Mouse (Mus musculus) heart, embryonic 15.5 days (tissue): ENCODE data around the gene Gpm6b. TPM values are rescaled to one million over a fixed set of nuclear protein-coding genes. Genes with fewer than 3 reads are reported as not detected.

Source experiments
- ATAC-seq: fragments of 200-750 bp; cut with Nextera tagmentation; replicated peaks from 2 replicates; pipeline ENCODE4 v1.8.0; 2017; ENCODE audit warnings: low read depth, moderate TSS enrichment; ENCODE audit not compliant: insufficient number of reproducible peaks, insufficient read depth, low FRiP score
- H3K27ac ChIP-seq: fragments of 300-500 bp; sonication (generic); 2 replicates; pipeline ENCODE4 v1.5.1; 2015; ENCODE audit warnings: mild to moderate bottlenecking, inconsistent platforms
- H3K27me3 ChIP-seq: fragments of 300-500 bp; sonication (generic); 2 replicates; pipeline ENCODE4 v1.6.1; 2015; ENCODE audit warnings: inconsistent platforms
- H3K36me3 ChIP-seq: fragments of 300-500 bp; sonication (generic); 2 replicates; pipeline ENCODE4 v1.6.1; 2015; ENCODE audit warnings: mild to moderate bottlenecking, inconsistent platforms
- H3K4me1 ChIP-seq: fragments of 300-500 bp; sonication (generic); replicated peaks from 2 replicates; pipeline ENCODE4 v1.6.1; 2015; ENCODE audit warnings: inconsistent platforms
- H3K4me2 ChIP-seq: fragments of 300-500 bp; sonication (generic); 2 replicates; pipeline ENCODE4 v1.6.1; 2015; ENCODE audit warnings: inconsistent platforms, mild to moderate bottlenecking, moderate library complexity
- H3K4me3 ChIP-seq: fragments of 300-500 bp; sonication (generic); 2 replicates; pipeline ENCODE4 v1.5.1; 2015; ENCODE audit warnings: mild to moderate bottlenecking, inconsistent platforms
- H3K9ac ChIP-seq: fragments of 300-500 bp; sonication (generic); 2 replicates; pipeline ENCODE4 v1.6.1; 2015; ENCODE audit warnings: mild to moderate bottlenecking, inconsistent platforms
- H3K9me3 ChIP-seq: fragments of 300-500 bp; sonication (generic); replicated peaks from 2 replicates; pipeline ENCODE4 v1.6.1; 2016; ENCODE audit warnings: inconsistent platforms
- WGBS: fragments of 180-500 bp; shearing (Covaris S2); methylation state at CpG from one replicate; pipeline ENCODE4 v1.1.7; 2015; ENCODE audit warnings: mixed read lengths; 5-methylcytosine and 5-hydroxymethylcytosine counted together
- polyA plus RNA-seq: library from polyadenylated mRNA; unstranded; fragments of >200 nt; fragmentation: Nextera tagmentation; extraction: Ambion mirVana; gene quantifications from 2 replicates; pipeline ENCODE4 v1.2.1, GENCODE M21; 2015

The Gpm6b gene
- polyA plus RNA-seq, 1 experiment from 2014 or later: 6.9 TPM

DNA sequence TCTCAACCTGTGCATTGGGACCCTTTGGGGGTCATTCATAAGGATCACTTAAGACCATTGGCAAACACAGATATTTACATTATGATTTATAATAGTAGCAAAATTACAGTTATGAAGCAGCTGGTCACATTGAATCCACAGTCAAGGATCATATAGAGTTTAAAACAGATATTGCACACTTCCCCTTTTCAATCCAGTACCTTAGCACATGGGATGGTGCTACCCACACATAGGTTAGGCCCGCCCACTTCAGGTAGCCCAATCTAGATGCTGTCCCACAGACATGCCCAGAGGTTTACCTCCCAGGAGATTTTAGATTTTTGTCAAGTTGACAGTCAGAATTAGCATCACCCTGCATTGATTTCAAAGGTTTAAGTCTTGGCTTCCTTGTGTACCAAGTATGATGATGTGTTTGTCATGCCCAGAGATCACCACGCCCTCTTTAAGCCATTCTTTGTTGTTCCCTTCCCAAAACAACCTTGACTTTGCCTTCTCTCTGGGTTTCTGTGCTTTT is 121.3 kb downstream of the Gpm6b start:
- Histone ChIP-seq H3K36me3 (no peaks in the 10 kb centered on the region), H3K4me2 (no peak overlapping the region), H3K9ac (no peak overlapping the region), H3K4me3 (no peak overlapping the region), H3K27me3 (no peaks in the 10 kb centered on the region), H3K27ac (no peak overlapping the region), H3K9me3 (no peaks in the 10 kb centered on the region), H3K4me1 (no peaks in the 10 kb centered on the region)
- WGBS: 75% methylated on average over 2 of the region's 2 CpGs
- ATAC-seq: no peak

DNA sequence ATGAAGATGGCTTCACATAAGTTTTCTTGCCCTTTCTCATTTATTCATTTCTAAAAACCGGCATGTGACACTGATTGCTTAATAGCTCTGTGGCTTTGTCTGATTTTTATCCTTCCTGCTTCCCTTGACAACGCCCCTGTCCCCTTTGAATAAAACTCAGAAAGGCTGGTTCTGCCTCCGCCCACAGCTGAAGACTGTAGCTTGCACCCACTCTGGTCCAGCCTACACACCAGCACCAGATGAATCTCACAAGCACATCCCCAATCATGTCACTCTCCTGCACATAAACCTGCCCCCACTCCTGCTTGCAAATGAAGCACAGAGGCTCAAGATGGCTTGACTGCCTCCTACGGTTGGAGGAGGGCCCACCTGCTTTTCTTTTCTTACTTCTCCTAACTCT is 121.7 kb downstream of the Gpm6b start:
- Histone ChIP-seq H3K9me3 (no peaks in the 10 kb centered on the region), H3K27ac (no peak overlapping the region), H3K9ac (no peak overlapping the region), H3K36me3 (no peaks in the 10 kb centered on the region), H3K4me3 (no peak overlapping the region), H3K4me2 (no peak overlapping the region), H3K27me3 (no peaks in the 10 kb centered on the region), H3K4me1 (no peaks in the 10 kb centered on the region)
- ATAC-seq: no peak
- WGBS: 67% methylated on average over 4 of the region's 4 CpGs

DNA sequence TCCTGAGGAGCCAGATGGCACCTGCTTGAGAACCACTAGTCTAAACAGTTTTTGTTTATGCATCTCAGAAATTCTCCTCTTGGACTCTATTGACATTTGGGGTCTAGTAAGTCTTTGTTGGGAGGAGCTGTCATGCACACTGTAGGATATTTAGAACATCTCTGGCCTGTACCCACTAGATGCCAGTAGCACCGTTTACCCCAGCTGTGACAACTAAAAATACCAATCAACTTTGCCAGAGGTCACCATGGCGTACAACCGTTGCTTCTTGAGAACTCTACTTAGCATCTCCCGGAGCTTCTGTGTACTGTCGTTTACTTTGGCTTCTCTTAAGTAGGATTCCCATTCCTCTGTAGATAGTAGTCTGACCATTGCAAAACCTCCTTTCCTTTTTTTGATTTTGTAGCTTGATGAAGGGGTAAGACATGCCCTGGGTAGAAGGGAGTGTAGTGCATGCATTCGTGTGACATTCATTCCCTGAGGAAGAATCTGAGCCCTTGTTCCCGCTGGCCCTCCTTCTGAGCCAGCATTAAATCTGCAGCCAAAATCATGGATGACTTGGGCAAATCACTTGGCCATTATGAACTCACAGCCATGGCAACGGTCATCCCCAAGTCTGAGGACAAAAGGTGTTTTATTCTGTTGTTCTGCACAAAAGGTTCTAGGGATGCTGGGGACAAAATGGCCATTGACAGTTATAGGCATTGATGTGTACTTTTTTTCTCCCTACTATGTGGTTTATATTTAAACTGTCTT is 126.9 kb downstream of the Gpm6b start:
- Histone ChIP-seq H3K9ac (no peak overlapping the region), H3K4me1 (no peaks in the 10 kb centered on the region), H3K36me3 (no peaks in the 10 kb centered on the region), H3K9me3 (no peaks in the 10 kb centered on the region), H3K4me2 (no peak overlapping the region), H3K27me3 (no peaks in the 10 kb centered on the region), H3K27ac (no peak overlapping the region), H3K4me3 (no peak overlapping the region)
- WGBS: 69% methylated on average over 8 of the region's 8 CpGs
- no peak for ATAC-seq

DNA sequence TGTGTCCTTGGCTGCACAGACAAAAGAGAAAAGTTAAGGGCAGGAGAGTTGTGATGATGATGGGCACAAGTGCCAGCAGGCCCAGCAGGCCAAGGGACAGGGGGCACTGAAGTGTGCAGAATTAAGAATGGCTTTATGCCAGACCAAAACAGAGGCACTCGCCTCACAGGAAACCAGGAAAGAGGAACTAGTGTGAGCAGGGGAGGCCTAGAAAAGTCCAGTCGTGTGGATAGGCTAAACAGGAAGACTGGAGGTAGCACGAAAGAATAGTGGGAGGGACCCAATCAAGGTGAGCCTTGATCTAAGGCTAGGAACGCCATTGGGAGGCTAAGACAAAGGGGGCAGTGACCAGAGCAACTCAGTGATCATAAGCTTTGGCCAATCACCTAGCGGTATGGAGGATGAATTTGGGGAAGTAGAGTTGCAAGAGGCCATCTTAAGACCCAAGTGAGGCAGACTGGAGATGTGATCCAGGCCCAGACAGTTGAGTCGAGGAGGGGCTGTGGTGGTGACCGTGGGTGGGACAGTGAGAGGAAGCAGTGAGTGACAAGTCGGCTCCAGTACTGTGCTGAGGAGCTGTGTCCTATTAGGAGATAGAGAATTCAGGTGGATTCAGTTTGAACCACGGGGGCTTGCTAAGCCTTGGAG is 138.1 kb downstream of the Gpm6b start:
- H3K4me3 ChIP-seq: no peak overlapping the region
- no peaks in the 10 kb centered on the region for H3K36me3 ChIP-seq
- no peak overlapping the region for H3K4me2 ChIP-seq
- 67% methylated on average over 9 of the region's 9 CpGs for WGBS
- no peaks in the 10 kb centered on the region for H3K4me1 ChIP-seq
- ATAC-seq: no peak
- no peak overlapping the region for H3K9ac ChIP-seq
- no peak overlapping the region for H3K27ac ChIP-seq
- no peaks in the 10 kb centered on the region for H3K27me3 ChIP-seq
- no peaks in the 10 kb centered on the region for H3K9me3 ChIP-seq

DNA sequence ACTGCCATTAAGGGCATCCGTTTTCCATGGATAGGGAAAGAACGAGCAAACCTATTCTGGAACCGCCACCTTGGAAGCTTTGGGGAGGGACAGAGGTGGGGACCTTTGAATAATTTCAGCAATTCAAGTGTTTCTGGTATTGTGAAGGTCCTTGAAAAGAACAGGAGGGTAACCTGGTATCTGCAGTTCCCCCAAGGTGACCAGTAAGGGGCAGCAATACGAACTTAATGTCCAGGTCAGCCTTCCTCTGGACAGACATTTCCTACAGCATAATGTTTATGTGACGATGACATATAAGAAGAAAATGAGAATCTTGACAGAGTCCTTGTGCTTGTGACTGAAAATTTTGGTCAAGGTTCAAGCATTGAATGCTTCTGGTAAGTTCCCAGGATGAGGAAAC is 139.9 kb downstream of the Gpm6b start:
- 81% methylated on average over 5 of the region's 5 CpGs for WGBS
- Histone ChIP-seq H3K4me3 (no peak overlapping the region), H3K9ac (no peak overlapping the region), H3K9me3 (no peaks in the 10 kb centered on the region), H3K36me3 (no peaks in the 10 kb centered on the region), H3K4me1 (no peaks in the 10 kb centered on the region), H3K27ac (no peak overlapping the region), H3K4me2 (no peak overlapping the region), H3K27me3 (no peaks in the 10 kb centered on the region)
- no peak for ATAC-seq

DNA sequence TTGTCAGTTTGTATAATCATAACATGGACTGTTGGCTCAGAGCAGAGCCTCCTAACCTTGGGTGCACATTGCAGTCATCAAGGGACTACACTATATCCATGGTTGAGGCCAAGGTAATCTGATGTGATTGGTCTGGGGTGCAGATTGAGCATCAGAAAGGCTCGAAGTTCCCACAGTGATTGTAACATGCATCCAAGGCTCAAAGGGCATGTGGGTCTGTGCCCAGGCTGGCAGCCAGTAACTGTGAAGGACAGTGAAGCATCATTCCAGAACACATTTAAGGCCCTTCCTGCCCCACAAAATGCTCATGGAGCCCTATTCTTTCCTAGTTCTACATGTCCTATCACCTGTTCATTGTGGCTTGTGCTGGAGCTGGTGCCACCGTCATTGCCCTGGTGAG is 144.9 kb downstream of the Gpm6b start:
- 81% methylated on average over 2 of the region's 2 CpGs for WGBS

DNA sequence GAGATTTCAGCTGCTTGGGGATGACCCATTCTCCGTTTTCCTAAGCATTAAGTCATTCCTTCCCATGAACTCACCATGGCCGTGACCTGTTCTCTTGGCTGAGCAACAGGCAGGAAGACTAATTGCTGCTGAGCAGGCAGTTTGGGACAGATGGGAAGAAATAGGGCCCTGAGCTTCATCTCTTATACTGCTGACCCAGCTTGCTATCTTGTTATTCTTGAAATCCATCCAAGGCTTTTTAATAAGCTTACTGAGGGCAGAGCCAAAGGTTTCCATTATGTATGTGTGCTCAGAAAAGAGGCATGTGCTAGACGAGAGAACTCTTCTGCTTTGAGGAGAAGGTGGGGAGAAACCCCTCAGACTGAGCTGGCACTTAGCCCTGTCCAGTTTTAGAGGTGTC is 146.2 kb downstream of the Gpm6b start:
- Histone ChIP-seq H3K9ac (no peak overlapping the region), H3K4me2 (no peak overlapping the region), H3K4me3 (no peak overlapping the region), H3K36me3 (no peaks in the 10 kb centered on the region), H3K27me3 (no peaks in the 10 kb centered on the region), H3K4me1 (no peaks in the 10 kb centered on the region), H3K9me3 (no peaks in the 10 kb centered on the region), H3K27ac (no peak overlapping the region)
- ATAC-seq: no peak; the same call in 1 of the 2 replicates
- WGBS: 41% methylated on average over 3 of the region's 3 CpGs

More for the DNA sequence above, 144.9 kb downstream of the Gpm6b start:
- Histone ChIP-seq H3K4me1 (no peaks in the 10 kb centered on the region), H3K9me3 (no peaks in the 10 kb centered on the region), H3K4me2 (no peak overlapping the region), H3K27ac (no peak overlapping the region), H3K36me3 (no peaks in the 10 kb centered on the region), H3K27me3 (no peaks in the 10 kb centered on the region), H3K9ac (no peak overlapping the region), H3K4me3 (no peak overlapping the region)
- ATAC-seq: no peak

DNA sequence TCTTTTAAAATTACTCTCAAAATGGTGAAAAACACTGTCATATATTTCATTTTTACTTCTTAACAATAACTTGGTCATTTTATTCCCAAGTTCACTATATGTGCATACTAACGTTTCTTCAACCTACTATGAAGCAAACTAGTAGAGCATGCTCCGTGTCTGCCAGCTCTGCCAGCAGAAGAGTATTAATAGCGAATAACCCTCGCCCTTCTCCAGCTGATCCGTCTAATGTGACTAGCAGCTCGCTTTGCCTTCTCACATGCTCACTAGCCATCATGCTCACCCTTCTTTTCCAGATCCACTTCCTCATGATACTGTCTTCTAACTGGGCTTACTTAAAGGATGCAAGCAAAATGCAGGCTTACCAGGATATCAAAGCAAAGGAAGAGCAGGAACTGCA is 147.9 kb downstream of the Gpm6b start:
- 76% methylated on average over 6 of the region's 6 CpGs for WGBS
- H3K4me3 ChIP-seq: no peak overlapping the region
- no peaks in the 10 kb centered on the region for H3K36me3 ChIP-seq
- ATAC-seq: no peak
- no peaks in the 10 kb centered on the region for H3K4me1 ChIP-seq
- no peak overlapping the region for H3K9ac ChIP-seq
- H3K27ac ChIP-seq: no peak overlapping the region
- no peaks in the 10 kb centered on the region for H3K9me3 ChIP-seq
- no peak overlapping the region for H3K4me2 ChIP-seq
- no peaks in the 10 kb centered on the region for H3K27me3 ChIP-seq

DNA sequence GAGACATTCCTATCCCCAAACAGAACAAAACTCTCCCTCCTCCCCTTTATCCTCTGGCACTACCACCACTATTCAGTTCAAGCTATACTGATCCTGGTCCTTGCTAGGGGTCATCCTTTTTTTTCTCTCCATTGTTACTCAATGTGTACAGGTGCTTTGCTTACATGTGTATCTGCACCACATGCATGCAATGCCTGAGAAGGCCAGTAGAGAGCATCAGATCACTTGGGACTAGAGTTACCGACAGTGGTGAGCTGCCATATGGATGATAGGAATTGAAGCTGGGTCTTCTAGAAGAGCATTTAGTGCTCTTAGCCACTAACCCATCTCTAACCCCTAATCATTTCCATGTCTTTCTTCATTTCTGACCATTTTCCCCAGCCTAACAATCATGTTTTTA is 155.0 kb downstream of the Gpm6b start:
- Histone ChIP-seq H3K27me3 (no peaks in the 10 kb centered on the region), H3K4me3 (no peak overlapping the region), H3K4me1 (no peaks in the 10 kb centered on the region), H3K36me3 (no peaks in the 10 kb centered on the region), H3K27ac (no peak overlapping the region), H3K9me3 (no peaks in the 10 kb centered on the region), H3K4me2 (no peak overlapping the region), H3K9ac (no peak overlapping the region)
- ATAC-seq: no peak
- 83% methylated on average over 1 of the region's 1 CpGs for WGBS

DNA sequence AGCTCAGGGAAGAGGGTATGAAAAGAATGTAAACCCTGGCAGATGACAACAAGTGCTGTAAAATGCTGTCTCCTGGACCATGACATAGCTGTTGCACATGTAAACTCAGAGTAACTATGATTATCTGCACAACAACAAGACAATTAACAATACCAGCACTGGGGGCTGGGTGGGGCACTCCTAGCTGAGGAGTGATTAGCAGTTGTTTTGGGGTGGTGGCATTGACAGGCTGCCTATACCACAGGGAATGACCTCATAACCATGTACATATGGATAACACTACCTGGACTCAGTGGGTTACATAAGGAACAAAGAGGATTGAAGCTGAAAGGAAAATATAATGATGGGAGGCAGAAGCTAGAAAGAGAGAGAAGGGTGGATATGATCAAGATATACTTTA is 169.2 kb downstream of the Gpm6b start:
- Histone ChIP-seq H3K4me1 (no peaks in the 10 kb centered on the region), H3K27ac (no peak overlapping the region), H3K27me3 (no peaks in the 10 kb centered on the region), H3K36me3 (no peaks in the 10 kb centered on the region; the same call in 1 of the 2 replicates), H3K9ac (no peak overlapping the region), H3K9me3 (no peaks in the 10 kb centered on the region), H3K4me2 (no peak overlapping the region), H3K4me3 (no peak overlapping the region)
- no peak for ATAC-seq

DNA sequence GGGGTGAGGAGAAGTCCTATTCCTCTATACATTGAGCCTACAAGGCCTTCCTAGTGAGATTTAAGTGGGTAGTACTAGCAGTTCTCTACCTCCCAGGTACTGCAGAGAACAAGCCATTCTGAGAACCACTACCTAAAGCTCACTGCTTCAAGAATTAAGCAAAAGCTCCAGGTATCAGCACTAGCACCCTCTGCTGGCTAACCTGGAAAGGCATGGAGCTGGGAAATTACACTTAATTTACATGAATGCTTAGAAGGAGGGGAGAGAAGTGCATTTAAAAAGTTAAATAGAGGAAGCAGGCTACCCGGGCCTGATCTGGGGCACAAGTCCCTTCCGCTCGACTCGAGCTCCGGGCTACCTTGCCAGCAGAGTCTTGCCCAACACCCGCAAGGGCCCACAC is 177.5 kb downstream of the Gpm6b start:
- Histone ChIP-seq H3K36me3 (no peaks in the 10 kb centered on the region), H3K9me3 (no peaks in the 10 kb centered on the region), H3K4me3 (no peak overlapping the region), H3K27me3 (no peaks in the 10 kb centered on the region), H3K4me1 (no peaks in the 10 kb centered on the region), H3K4me2 (no peak overlapping the region), H3K27ac (no peak overlapping the region), H3K9ac (no peak overlapping the region)
- no peak for ATAC-seq
- WGBS: 77% methylated on average over 5 of the region's 6 CpGs

DNA sequence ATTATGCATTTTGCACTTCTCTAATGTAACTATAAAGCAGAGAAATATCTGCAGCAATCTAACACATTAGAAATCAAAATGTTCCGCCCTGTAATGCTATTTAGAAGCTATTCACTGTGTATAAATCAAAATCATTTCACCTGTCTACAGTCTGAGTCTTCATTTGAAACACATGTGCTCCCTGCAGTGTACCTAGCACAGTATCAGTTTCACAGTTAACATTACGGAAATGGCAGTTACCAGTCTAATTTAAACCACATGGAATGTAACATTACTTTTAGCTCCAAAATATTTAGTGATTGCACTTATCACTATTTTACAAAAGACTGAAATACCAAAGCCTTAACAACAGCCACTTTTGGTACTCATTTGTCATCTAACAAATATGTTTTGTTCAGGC is 196.1 kb downstream of the Gpm6b start:
- Histone ChIP-seq H3K9ac (no peak overlapping the region), H3K4me2 (no peak overlapping the region), H3K4me1 (0 out of 2 replicates have a peak, but pooled peaks cover 2% of the 10 kb centered on the region), H3K27me3 (no peaks in the 10 kb centered on the region), H3K4me3 (no peak overlapping the region), H3K9me3 (no peaks in the 10 kb centered on the region), H3K36me3 (no peaks in the 10 kb centered on the region), H3K27ac (no peak overlapping the region)
- 84% methylated on average over 2 of the region's 2 CpGs for WGBS
- ATAC-seq: no peak
